Mouse (Mus musculus) hindbrain, embryonic 11.5 days (tissue): ENCODE measurements around the gene Cpn1. TPM values are rescaled to one million over a fixed set of nuclear protein-coding genes. Genes with fewer than 3 reads are reported as not detected.

Experiments used
- ATAC-seq: fragments of 200-750 bp; cut with Nextera tagmentation; 2 replicates; pipeline ENCODE4 v1.8.0; 2017; ENCODE audit warnings: mild to moderate bottlenecking, moderate TSS enrichment, moderate library complexity; ENCODE audit not compliant: low FRiP score
- DNase-seq: peaks from one replicate; pipeline ENCODE4 v3.0.0-alpha.2; 2015; ENCODE audit warnings: low spot score
- H3K27ac ChIP-seq: fragments of 300-500 bp; sonication (generic); 2 replicates; pipeline ENCODE4 v1.5.1; 2014; ENCODE audit warnings: mild to moderate bottlenecking, low read depth, low read length
- H3K27me3 ChIP-seq: fragments of 300-500 bp; sonication (generic); 2 replicates; pipeline ENCODE4 v1.6.1; 2014; ENCODE audit warnings: mild to moderate bottlenecking, low read length, moderate library complexity, mixed read lengths; ENCODE audit not compliant: control insufficient read depth, insufficient read depth
- H3K36me3 ChIP-seq: fragments of 300-500 bp; sonication (generic); 2 replicates; pipeline ENCODE4 v1.6.1; 2014; ENCODE audit warnings: mild to moderate bottlenecking, low read length, moderate library complexity, mixed read lengths; ENCODE audit not compliant: control insufficient read depth, insufficient read depth
- H3K4me1 ChIP-seq: fragments of 300-500 bp; sonication (generic); replicated peaks from 2 replicates; pipeline ENCODE4 v1.6.1; 2014; ENCODE audit warnings: low read length, mixed read lengths; ENCODE audit not compliant: control insufficient read depth, insufficient read depth
- H3K4me2 ChIP-seq: fragments of 300-500 bp; sonication (generic); replicated peaks from 2 replicates; pipeline ENCODE4 v1.6.1; 2014; ENCODE audit warnings: mild to moderate bottlenecking, low read depth, low read length
- H3K4me3 ChIP-seq: fragments of 300-500 bp; sonication (generic); 2 replicates; pipeline ENCODE4 v1.5.1; 2014; ENCODE audit warnings: low read depth, low read length
- H3K9ac ChIP-seq: fragments of 300-500 bp; sonication (generic); 2 replicates; pipeline ENCODE4 v1.6.1; 2014; ENCODE audit warnings: low read depth, low read length
- H3K9me3 ChIP-seq: fragments of 300-500 bp; sonication (generic); 2 replicates; pipeline ENCODE4 v1.6.1; 2016; ENCODE audit warnings: low read length; ENCODE audit not compliant: control insufficient read depth
- WGBS: fragments of 180-500 bp; shearing (Covaris S2); extraction: QIAGEN DNeasy Blood & Tissue Kit; methylation state at CpG from one replicate; pipeline ENCODE4 v1.1.7; 2014; 5-methylcytosine and 5-hydroxymethylcytosine counted together
- polyA plus RNA-seq: library from polyadenylated mRNA; unstranded; fragments of >200 nt; fragmentation: Nextera tagmentation; extraction: Ambion mirVana; gene quantifications from 2 replicates; pipeline ENCODE4 v1.2.1, GENCODE M21; 2014

Gene Cpn1
- polyA plus RNA-seq, 1 experiment from 2014 or later, result 0.54 TPM

DNA sequence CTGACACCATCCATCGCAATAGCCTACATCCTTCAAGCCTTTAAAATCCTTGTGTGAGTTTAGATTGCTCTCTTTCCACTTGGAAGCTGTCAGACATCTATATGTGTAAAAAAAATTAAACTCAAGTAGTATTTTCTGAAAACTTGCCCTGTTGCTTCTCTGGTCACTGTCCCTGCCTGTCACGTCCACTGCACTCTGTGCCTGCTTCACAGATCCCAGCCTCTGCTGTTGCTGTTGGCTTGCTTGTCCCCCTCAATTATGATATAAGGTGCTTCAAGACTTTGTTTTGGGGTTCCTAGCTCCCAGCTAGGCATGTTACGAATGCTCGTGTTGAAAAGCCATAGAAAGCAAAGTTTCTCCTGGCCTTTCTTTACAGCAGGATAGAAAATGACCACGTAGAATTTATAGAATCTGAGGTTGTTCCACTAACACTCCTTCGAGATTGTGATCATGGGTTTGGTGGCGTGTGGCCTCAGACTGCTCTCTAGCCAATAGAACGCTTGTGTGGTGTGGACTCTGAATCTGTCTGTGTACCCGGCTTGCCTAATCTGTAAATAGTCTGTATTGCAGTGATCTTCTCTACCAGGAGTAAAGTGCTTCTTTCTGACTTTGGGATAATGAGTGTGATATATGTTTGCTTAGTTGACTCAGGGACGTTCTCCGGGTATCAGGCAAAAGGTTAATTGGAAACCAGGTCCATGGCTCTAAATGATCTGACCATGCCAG lies 12.6 kb upstream of the Cpn1 start:
- Histone ChIP-seq H3K4me1 (no peaks in the 10 kb centered on the region), H3K9me3 (no peaks in the 10 kb centered on the region), H3K27me3 (no peaks in the 10 kb centered on the region), H3K9ac (no peak overlapping the region), H3K27ac (no peak overlapping the region), H3K4me2 (no peak overlapping the region), H3K4me3 (no peak overlapping the region), H3K36me3 (no peaks in the 10 kb centered on the region)
- WGBS, result 91% methylated on average over 11 of the region's 11 CpGs
- DNase-seq (no peak), ATAC-seq (no peak)

GRCm38 (mm10) chr19:43998101-43998500 lies 11.7 kb upstream of the Cpn1 start:
- H3K4me1 ChIP-seq, result no peaks in the 10 kb centered on the region
- WGBS, result 88% methylated on average over 10 of the region's 10 CpGs
- H3K36me3 ChIP-seq, result no peaks in the 10 kb centered on the region
- ATAC-seq (no peak), DNase-seq (no peak)
- H3K4me2 ChIP-seq, result no peak overlapping the region
- no peak overlapping the region for H3K27ac ChIP-seq
- H3K9me3 ChIP-seq, result no peaks in the 10 kb centered on the region
- no peak overlapping the region for H3K9ac ChIP-seq
- H3K4me3 ChIP-seq, result no peak overlapping the region
- H3K27me3 ChIP-seq, result no peaks in the 10 kb centered on the region

DNA sequence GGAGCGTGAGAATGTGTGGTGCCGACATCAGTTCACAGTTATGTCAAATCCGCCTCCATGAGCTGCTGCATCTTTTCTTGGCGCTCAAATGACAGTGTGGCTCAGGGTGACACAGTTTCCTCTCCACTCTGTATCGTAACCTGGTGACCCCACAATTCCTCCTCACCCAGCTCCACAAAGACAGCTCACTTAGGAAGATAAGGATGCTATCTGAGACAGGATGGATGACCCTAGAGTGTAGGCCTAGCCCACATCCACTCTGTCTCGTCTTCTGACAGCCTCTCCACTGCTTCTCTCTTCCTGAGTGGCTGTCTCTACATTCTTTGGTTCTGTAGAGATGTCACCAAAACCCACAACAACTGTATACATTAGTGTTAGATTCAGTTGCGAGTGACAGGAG lies 9.1 kb upstream of the Cpn1 start:
- Histone ChIP-seq H3K27ac (no peak overlapping the region), H3K4me2 (no peak overlapping the region), H3K9me3 (no peaks in the 10 kb centered on the region), H3K9ac (no peak overlapping the region), H3K4me1 (no peaks in the 10 kb centered on the region), H3K36me3 (no peaks in the 10 kb centered on the region), H3K27me3 (no peaks in the 10 kb centered on the region), H3K4me3 (no peak overlapping the region)
- ATAC-seq, result no peak
- WGBS, result 88% methylated on average over 7 of the region's 7 CpGs
- no peak for DNase-seq

DNA sequence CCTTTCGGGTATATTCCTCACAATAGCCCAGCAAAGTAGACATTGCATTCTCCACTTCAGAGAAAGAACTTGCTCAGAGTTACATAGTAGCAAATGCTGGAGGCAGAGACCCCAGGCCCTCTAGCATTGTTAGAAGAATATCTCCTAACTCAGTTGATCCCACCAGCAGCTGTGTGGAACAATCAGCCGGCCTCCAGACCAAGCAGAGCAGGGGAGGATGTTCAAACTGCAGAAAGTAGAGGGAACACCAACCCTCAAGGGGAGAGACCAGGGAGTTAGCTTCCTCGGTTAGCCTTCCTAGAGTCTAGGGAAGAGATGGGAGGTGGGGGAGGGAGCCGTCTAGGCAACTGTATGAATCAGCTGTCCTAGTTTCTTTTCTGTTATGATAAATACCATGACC lies 6.1 kb upstream of the Cpn1 start:
- no peaks in the 10 kb centered on the region for H3K4me1 ChIP-seq
- H3K4me2 ChIP-seq, result no peak overlapping the region
- H3K9me3 ChIP-seq, result no peaks in the 10 kb centered on the region
- H3K27ac ChIP-seq, result no peak overlapping the region
- H3K9ac ChIP-seq, result no peak overlapping the region
- H3K4me3 ChIP-seq, result no peak overlapping the region
- DNase-seq, result no peak
- no peaks in the 10 kb centered on the region for H3K36me3 ChIP-seq
- no peak for ATAC-seq
- 71% methylated on average over 4 of the region's 4 CpGs for WGBS
- no peaks in the 10 kb centered on the region for H3K27me3 ChIP-seq

DNA sequence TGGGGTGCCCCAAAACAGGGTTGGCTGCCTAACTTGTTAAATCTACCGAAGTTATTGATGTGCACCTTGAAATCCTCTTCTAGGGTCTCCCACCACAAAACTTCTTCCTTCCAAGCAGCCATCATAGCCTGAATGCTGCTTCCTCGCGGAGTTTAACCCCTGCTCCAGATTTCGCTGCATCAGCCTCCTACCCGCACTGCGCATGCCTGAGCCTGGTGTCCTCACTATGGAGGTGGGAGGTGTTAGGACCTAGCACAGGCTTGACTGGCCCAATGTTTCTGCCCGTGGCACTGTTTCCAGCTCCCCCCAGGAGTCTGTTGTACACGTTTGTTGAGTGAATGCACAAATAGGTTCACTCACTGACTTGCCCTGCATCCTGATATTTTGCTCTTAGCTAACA lies 4.0 kb upstream of the Cpn1 start:
- Histone ChIP-seq H3K27me3 (no peaks in the 10 kb centered on the region; the same call in 1 of the 2 replicates), H3K9me3 (no peaks in the 10 kb centered on the region), H3K27ac (no peak overlapping the region), H3K4me1 (0 out of 2 replicates have a peak, but pooled peaks cover 2% of the 10 kb centered on the region), H3K9ac (no peak overlapping the region), H3K4me3 (no peak overlapping the region), H3K36me3 (no peaks in the 10 kb centered on the region), H3K4me2 (no peak overlapping the region)
- no peak for ATAC-seq
- whole genome bisulfite sequencing, result 81% methylated on average over 8 of the region's 8 CpGs
- DNase-seq, result no peak

DNA sequence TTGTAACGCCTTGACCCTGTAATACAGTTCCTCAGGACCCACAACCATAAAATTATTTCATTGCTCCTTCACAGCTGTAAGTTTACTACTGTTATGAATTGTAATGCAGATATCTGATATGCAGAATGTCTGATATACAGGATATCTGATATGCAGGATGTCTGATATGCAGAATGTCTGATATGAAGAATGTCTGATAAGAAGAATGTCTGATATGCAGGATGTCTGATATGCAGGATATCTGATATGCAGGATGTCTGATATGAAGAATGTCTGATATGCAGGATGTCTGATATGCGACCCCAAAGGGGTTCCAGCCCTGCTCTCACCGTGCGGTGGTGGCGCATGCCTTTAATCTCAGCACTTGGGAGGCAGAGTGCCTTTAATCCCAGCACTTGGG lies 4.4 kb downstream of the Cpn1 start:
- Histone ChIP-seq H3K4me3 (no peak overlapping the region), H3K27ac (no peak overlapping the region), H3K9ac (no peak overlapping the region), H3K27me3 (no peaks in the 10 kb centered on the region; the same call in 1 of the 2 replicates), H3K4me2 (no peak overlapping the region), H3K9me3 (no peaks in the 10 kb centered on the region), H3K4me1 (0 out of 2 replicates have a peak, but pooled peaks cover 2% of the 10 kb centered on the region), H3K36me3 (no peaks in the 10 kb centered on the region)
- ATAC-seq (no peak), DNase-seq (no peak)
- WGBS, result 93% methylated on average over 5 of the region's 5 CpGs

GRCm38 (mm10) chr19:43980711-43981110 lies 5.6 kb downstream of the Cpn1 start:
- no peak for DNase-seq
- Histone ChIP-seq H3K36me3 (no peaks in the 10 kb centered on the region), H3K4me3 (no peak overlapping the region), H3K4me2 (no peak overlapping the region), H3K4me1 (no peaks in the 10 kb centered on the region), H3K27me3 (no peaks in the 10 kb centered on the region), H3K9me3 (no peaks in the 10 kb centered on the region), H3K27ac (no peak overlapping the region), H3K9ac (no peak overlapping the region)
- 92% methylated on average over 17 of the region's 17 CpGs for WGBS
- no peak for ATAC-seq

- WGBS, result 88% methylated on average over 3 of the region's 3 CpGs
Measured at GRCm38 (mm10) chr19:43977799-43978198, 8.6 kb downstream of the Cpn1 start.

DNA sequence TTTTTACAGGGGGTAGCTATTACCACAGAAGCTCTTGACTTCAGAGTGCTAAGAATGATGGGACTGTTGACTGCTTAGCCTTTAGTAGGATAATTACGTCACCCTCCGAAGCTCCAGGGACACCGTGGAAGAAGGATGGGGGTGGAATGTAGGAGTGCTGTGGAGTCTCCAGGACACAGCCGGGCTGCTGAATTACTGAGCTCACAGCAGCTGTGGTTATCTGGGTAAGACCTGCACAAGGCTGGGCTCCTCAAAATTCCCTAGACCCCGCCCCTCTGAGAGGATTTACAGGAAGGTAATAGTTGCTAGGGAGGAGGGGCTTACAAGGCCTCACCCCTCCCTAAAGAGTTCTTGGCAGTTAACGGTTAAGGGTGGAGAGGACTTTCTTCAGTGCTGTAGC lies 9.7 kb downstream of the Cpn1 start:
- WGBS, result 80% methylated on average over 6 of the region's 6 CpGs
- H3K4me1 ChIP-seq, result no peaks in the 10 kb centered on the region
- no peaks in the 10 kb centered on the region for H3K36me3 ChIP-seq
- H3K9me3 ChIP-seq, result no peaks in the 10 kb centered on the region
- H3K4me2 ChIP-seq, result no peak overlapping the region
- no peak overlapping the region for H3K9ac ChIP-seq
- H3K4me3 ChIP-seq, result no peak overlapping the region
- ATAC-seq (no peak), DNase-seq (no peak)
- no peaks in the 10 kb centered on the region for H3K27me3 ChIP-seq
- no peak overlapping the region for H3K27ac ChIP-seq

More at GRCm38 (mm10) chr19:43977799-43978198, 8.6 kb downstream of the Cpn1 start:
- no peaks in the 10 kb centered on the region for H3K9me3 ChIP-seq
- H3K36me3 ChIP-seq, result no peaks in the 10 kb centered on the region
- no peaks in the 10 kb centered on the region for H3K4me1 ChIP-seq
- no peak overlapping the region for H3K4me2 ChIP-seq
- H3K27ac ChIP-seq, result no peak overlapping the region
- ATAC-seq, result no peak
- no peak overlapping the region for H3K4me3 ChIP-seq
- H3K9ac ChIP-seq, result no peak overlapping the region
- no peaks in the 10 kb centered on the region for H3K27me3 ChIP-seq
- DNase-seq, result no peak
